Mouse (Mus musculus): Measurements from ENCODE around the gene Prdm11. TPM values are rescaled to one million over a fixed set of nuclear protein-coding genes. Genes with fewer than 3 reads are reported as not detected.

The Prdm11 gene
- total RNA-seq, 1 experiment from 2014 or later = 8.0 TPM

- ATAC-seq (ENCODE audit: extremely low read depth, insufficient number of reproducible peaks, low FRiP score, poor library complexity, severe bottlenecking) = no peak
Measured at GRCm38 (mm10) chr2:92975031-92975790, 70.8 kb downstream of the Prdm11 start.

DNA sequence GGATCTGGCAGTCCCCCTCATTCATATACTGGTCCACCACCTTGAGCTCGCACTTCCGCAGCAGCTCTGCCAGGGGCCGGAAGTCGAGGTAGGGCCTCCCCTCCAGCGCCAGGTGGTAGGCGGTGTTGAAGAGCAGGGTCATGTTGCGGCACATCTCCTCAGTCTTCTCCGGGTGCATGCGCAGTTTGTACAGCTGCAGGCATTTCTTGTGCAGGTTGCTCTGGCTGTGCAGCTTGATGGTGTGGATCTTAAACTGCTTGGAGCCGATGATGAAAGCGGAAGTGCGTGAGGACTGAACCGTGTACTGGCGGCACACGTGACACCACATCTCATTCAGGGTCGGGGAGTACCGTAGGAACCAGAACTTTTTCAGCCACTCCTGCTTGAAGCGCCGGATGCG is 72.3 kb downstream of the Prdm11 start:
- ATAC-seq (ENCODE audit: extremely low read depth, insufficient number of reproducible peaks, low FRiP score, poor library complexity, severe bottlenecking) = no peak

GRCm38 (mm10) chr2:92972071-92972470 is 73.9 kb downstream of the Prdm11 start:
- ATAC-seq (ENCODE audit: extremely low read depth, insufficient number of reproducible peaks, low FRiP score, poor library complexity, severe bottlenecking) = no peak

GRCm38 (mm10) chr2:92971536-92971935 is 74.4 kb downstream of the Prdm11 start:
- ATAC-seq (ENCODE audit: extremely low read depth, insufficient number of reproducible peaks, low FRiP score, poor library complexity, severe bottlenecking) = no peak

GRCm38 (mm10) chr2:92971069-92971468 is 74.9 kb downstream of the Prdm11 start:
- no peak for ATAC-seq (ENCODE audit: extremely low read depth, insufficient number of reproducible peaks, low FRiP score, poor library complexity, severe bottlenecking)

GRCm38 (mm10) chr2:92967839-92968166 is 78.2 kb downstream of the Prdm11 start:
- ATAC-seq (ENCODE audit: extremely low read depth, insufficient number of reproducible peaks, low FRiP score, poor library complexity, severe bottlenecking) = no peak

GRCm38 (mm10) chr2:92967032-92967838 is 78.7 kb downstream of the Prdm11 start:
- ATAC-seq (ENCODE audit: extremely low read depth, insufficient number of reproducible peaks, low FRiP score, poor library complexity, severe bottlenecking) = no peak

DNA sequence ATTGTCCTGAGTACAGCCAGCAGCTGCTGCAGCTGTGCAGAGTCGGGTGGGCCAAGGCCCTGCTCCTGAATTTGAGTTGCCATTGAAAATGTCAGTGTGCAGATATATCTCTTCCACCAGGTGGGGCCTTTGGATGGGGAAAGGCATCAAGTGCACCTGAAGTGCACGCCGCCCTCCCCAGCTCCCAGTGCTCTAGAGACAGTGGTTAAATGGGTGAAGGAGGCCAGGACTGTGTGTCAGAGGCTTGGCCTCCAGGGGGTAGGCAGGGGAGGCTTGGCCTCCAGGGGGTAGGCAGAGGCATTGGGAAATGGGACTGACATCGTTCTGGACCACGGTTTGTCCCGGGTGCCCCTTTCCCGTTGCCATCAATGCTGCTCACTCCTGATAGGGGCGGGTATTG is 79.7 kb downstream of the Prdm11 start:
- ATAC-seq (ENCODE audit: extremely low read depth, insufficient number of reproducible peaks, low FRiP score, poor library complexity, severe bottlenecking) = no peak

GRCm38 (mm10) chr2:92964345-92964744 is 81.6 kb downstream of the Prdm11 start:
- ATAC-seq (ENCODE audit: extremely low read depth, insufficient number of reproducible peaks, low FRiP score, poor library complexity, severe bottlenecking) = no peak

DNA sequence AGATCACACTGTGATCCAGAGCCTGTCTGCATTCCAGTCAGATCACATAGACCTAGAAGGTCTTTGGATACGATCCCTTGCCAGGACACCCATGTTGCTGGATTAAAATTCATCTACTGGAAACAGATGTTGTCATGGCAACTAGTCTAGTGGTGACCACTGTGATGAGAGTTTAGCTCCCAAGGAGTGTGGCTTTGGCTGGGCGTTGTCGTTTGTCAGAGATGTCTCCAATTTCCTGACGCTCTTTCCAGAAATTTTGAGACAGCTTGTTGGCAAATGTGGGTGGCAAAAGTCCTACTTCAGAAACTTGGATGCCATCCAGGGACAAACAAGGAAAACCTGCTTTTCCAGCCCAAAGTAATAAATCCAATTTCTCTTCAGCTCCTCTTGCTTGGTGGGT is 87.3 kb downstream of the Prdm11 start:
- ATAC-seq (ENCODE audit: extremely low read depth, insufficient number of reproducible peaks, low FRiP score, poor library complexity, severe bottlenecking) = no peak

- ATAC-seq (ENCODE audit: extremely low read depth, insufficient number of reproducible peaks, low FRiP score, poor library complexity, severe bottlenecking) = no peak
Measured at GRCm38 (mm10) chr2:92956943-92957342, 89.0 kb downstream of the Prdm11 start.

- no peak for ATAC-seq (ENCODE audit: extremely low read depth, insufficient number of reproducible peaks, low FRiP score, poor library complexity, severe bottlenecking)
Measured at GRCm38 (mm10) chr2:92954404-92955114, 91.4 kb downstream of the Prdm11 start.

GRCm38 (mm10) chr2:92953450-92953849 is 92.5 kb downstream of the Prdm11 start:
- ATAC-seq (ENCODE audit: extremely low read depth, insufficient number of reproducible peaks, low FRiP score, poor library complexity, severe bottlenecking) = no peak

GRCm38 (mm10) chr2:92949518-92949917 is 96.4 kb downstream of the Prdm11 start:
- ATAC-seq (ENCODE audit: extremely low read depth, insufficient number of reproducible peaks, low FRiP score, poor library complexity, severe bottlenecking) = no peak

DNA sequence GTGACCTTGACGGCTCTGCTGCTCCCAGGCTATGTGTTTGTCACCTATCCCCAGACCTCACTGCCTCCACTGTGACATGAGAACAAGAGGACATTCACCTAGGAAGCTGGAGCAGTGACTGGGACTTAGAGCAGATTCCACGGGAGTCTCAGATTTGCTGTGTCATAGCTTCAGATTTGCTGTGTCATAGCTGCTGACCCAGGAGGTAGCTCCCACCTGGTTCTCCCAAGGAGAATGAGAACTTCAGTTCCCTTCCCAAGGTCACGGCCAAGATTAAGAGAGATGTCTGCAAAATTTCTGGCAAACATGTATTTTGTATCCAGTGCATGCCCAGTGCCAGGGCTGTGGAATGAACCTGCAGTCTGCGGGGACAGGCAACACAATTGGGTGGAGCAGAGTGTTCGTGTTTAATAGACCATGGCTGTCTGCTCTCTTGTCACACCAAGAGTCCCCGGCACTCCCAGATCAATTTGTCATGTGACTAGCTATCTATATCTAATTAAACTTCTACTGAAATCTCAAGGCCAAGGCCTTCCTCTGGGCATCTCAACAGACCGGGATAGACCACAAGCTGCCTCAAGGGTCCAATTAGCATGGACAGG is 97.2 kb downstream of the Prdm11 start:
- ATAC-seq (ENCODE audit: extremely low read depth, insufficient number of reproducible peaks, low FRiP score, poor library complexity, severe bottlenecking) = no peak

- no peak for ATAC-seq (ENCODE audit: extremely low read depth, insufficient number of reproducible peaks, low FRiP score, poor library complexity, severe bottlenecking)
Measured at GRCm38 (mm10) chr2:92947981-92948698, 97.8 kb downstream of the Prdm11 start.

DNA sequence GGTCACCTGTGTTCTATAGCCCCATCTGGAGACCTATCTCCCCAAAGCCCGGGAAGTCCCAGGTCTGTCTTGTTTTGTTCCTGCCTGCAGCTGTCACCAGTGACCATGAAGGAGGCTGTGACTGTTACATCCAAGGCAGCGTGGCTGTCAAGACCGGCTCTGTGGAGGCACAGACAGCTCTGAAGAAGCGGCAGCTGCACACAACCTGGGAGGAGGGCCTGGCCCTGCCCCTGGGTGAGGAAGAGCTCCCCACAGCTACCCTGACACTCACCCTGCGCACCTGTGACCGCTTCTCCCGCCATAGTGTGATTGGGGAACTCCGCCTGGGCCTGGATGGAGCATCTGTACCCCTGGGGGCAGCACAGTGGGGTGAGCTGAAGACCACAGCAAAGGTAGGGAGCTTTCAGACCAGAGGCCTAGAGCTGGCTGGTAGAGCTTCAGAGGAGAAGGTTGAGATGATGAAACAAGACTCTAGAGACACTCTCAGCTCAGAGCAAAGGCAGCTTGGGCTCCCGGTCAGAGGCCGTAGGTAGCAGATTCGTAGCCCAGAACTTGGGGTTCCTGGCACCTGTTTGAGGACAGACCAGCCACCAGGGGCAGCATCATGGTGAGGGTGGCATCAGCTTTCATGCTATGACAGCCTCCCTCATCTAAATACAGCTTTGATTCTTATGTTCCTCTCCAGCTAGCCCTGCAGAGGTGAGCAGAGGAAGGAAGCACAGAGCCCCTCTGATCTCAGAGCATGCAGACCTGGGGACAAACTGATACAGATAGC is 100.0 kb downstream of the Prdm11 start:
- ATAC-seq (ENCODE audit: extremely low read depth, insufficient number of reproducible peaks, low FRiP score, poor library complexity, severe bottlenecking) = no peak

- ATAC-seq (ENCODE audit: extremely low read depth, insufficient number of reproducible peaks, low FRiP score, poor library complexity, severe bottlenecking) = no peak
Measured at GRCm38 (mm10) chr2:92945125-92945746, 100.7 kb downstream of the Prdm11 start.
